In the genomic region with DNA sequence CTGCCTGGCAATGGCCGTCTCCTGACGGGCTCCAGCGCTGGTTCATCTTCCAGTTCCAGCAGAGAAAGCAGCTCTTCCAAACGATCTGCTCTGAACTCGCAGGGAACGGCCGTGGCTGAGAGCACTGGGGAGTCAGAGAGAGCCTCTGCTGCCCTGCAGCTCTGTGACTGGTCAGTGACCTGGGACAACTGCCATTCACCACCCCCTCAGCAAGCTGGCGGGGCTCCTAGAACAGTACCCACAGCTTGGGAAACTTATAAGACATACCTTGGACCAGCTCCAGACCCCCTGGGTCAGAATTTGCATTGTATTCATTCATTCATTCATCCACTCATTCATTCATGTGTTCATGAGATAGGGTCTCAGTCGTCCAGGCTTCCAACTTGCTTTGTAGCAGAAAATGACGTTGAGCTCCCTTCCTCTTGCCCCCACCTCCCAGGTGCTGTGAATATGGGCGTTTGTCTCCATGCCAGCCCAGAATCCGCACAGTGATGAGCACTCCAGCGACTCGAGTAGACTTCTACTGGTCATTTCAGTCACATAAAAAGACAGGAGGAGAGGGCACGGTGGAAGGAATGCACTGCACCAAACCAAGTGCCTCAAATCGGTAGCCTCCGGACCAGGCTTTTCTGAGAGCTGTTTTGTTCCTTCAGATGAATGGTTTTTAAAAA, we compare ENCODE assay signal across 16 mouse cellular contexts. TPM values are rescaled to one million over a fixed set of nuclear protein-coding genes. Genes with fewer than 3 reads are reported as not detected.
A peak's percentile ranks its signal among the peaks of the same experiment; 100 is the strongest.
DNase-seq lines count a peak whose midpoint lies in the region; ATAC-seq lines count a peak whose summit lies in the region.
"Had no signal": no experiment of that assay in that cellular context is flagged by ENCODE, and none has a peak within 500 bp of the region (broad histone marks: within the 10 kb centered on the region; RNA-seq: fewer than 3 reads in every experiment).

No protein-coding gene starts in this region.

- H3K27me3 ChIP-seq in hindbrain, embryonic 11.5 days (ENCODE audit: control insufficient read depth, insufficient read depth, low read length), result no peaks in the 10 kb centered on the region

- H3K27ac ChIP-seq in hindbrain, embryonic 11.5 days (ENCODE audit: low read depth, low read length), result peak overlapping the region; percentile 36; the same call in 1 of the 2 replicates
- H3K27ac ChIP-seq: gastrocnemius, adult 2 months; liver, embryonic 14.5 days had no signal

- ATAC-seq in hindbrain, embryonic 11.5 days (ENCODE audit: low FRiP score), result no peak
- ATAC-seq: CD4-positive, CD25-positive, alpha-beta regulatory T cell, adult 4 months; intestine, postnatal 0 days had no signal

- no peaks in the 10 kb centered on the region for H3K9me3 ChIP-seq in hindbrain, embryonic 11.5 days (ENCODE audit: control insufficient read depth, low read length)

- DNase-seq in kidney, postnatal 14 days, result peak; percentile 18
- DNase-seq in kidney, postnatal 36 days, result no peak
- peak; percentile 66 for DNase-seq in NIH3T3 (ENCODE audit: low read depth)
- peak; percentile 74 to 83 for DNase-seq in cerebellum, postnatal 14 days
- no peak for DNase-seq in hindbrain, embryonic 11.5 days (ENCODE audit: low spot score)
- DNase-seq in thymus, postnatal 36 days, result no peak
- no peak for DNase-seq in gastrocnemius, adult 8-10 months (ENCODE audit: low spot score in 2 of 2)
- DNase-seq: adrenal gland, postnatal 10 days; gastrocnemius, adult 2 months; kidney, postnatal 4 days; thymus, adult 18-20 months had no signal

- H3K4me1 ChIP-seq in hindbrain, embryonic 11.5 days (replicated peaks; ENCODE audit: control insufficient read depth, insufficient read depth, low read length), result no peaks in the 10 kb centered on the region

- H3K36me3 ChIP-seq in hindbrain, embryonic 11.5 days (ENCODE audit: control insufficient read depth, insufficient read depth, low read length), result no peaks in the 10 kb centered on the region

- whole genome bisulfite sequencing in hindbrain, embryonic 11.5 days, result 73% methylated on average over 17 of the region's 17 CpGs

- no peak overlapping the region for H3K4me2 ChIP-seq in hindbrain, embryonic 11.5 days (replicated peaks; ENCODE audit: low read depth, low read length)

- H3K4me3 ChIP-seq in hindbrain, embryonic 11.5 days (ENCODE audit: low read depth, low read length), result no peak overlapping the region
- H3K4me3 ChIP-seq: gastrocnemius, adult 2 months had no signal

- no peak overlapping the region for H3K9ac ChIP-seq in hindbrain, embryonic 11.5 days (ENCODE audit: low read depth, low read length)
- H3K9ac ChIP-seq: liver, embryonic 14.5 days had no signal

RNA-seq across cellular contexts. Expression of a gene that starts 15.4 kb away (rescaled TPM):
- 13.0 and 16.9 TPM in 2 replicates for polyA plus RNA-seq in hindbrain, embryonic 11.5 days (2014; fragmentation: Nextera tagmentation; extraction: Ambion mirVana)
- total RNA-seq in gastrocnemius, adult 8-10 months (2022), result under 1 TPM in 3 of 4 experiments, not detected in 1; 0.13 to 0.34 (median 0.27) TPM

RNA-seq across cellular contexts. Expression of a gene that starts 18.4 kb away (rescaled TPM):
- 12.8 and 14.1 TPM in 2 replicates for polyA plus RNA-seq in hindbrain, embryonic 11.5 days (2014; fragmentation: Nextera tagmentation; extraction: Ambion mirVana)
- 10 to 100 TPM; 10.1 to 13.4 (median 12.2) TPM for total RNA-seq in gastrocnemius, adult 8-10 months (2022)

RNA-seq across cellular contexts. Expression of a gene that starts 26.4 kb away (rescaled TPM):
- polyA plus RNA-seq in hindbrain, embryonic 11.5 days (2014; fragmentation: Nextera tagmentation; extraction: Ambion mirVana), result 10.8 and 12.5 TPM in 2 replicates
- under 1 TPM; 0.29 to 0.48 (median 0.36) TPM for total RNA-seq in gastrocnemius, adult 8-10 months (2022)

RNA-seq across cellular contexts. Expression of a gene that starts 28.0 kb away (rescaled TPM):
- 1.0 and 1.5 TPM in 2 replicates for polyA plus RNA-seq in hindbrain, embryonic 11.5 days (2014; fragmentation: Nextera tagmentation; extraction: Ambion mirVana)
- total RNA-seq in gastrocnemius, adult 8-10 months (2022), result 1 to 10 TPM; 2.4 to 3.1 (median 2.9) TPM

RNA-seq across cellular contexts. Expression of a gene that starts 28.2 kb away (rescaled TPM):
- 0.56 and 1.0 TPM in 2 replicates for polyA plus RNA-seq in hindbrain, embryonic 11.5 days (2014; fragmentation: Nextera tagmentation; extraction: Ambion mirVana)
- total RNA-seq in gastrocnemius, adult 8-10 months (2022), result not detected
- total RNA-seq: adrenal gland, postnatal 10 days; gastrocnemius, adult 2 months had no signal
- polyA plus RNA-seq: CD4-positive, CD25-positive, alpha-beta regulatory T cell, adult 4 months; heart, embryonic 16.5 days; neural tube, embryonic 11.5 days had no signal

Comparison
In these comparisons a context has a peak if more than half of its experiments do, and no peak if none do; other contexts are left out.
1. DNase-seq: peak in kidney, postnatal 14 days (single experiment), NIH3T3 (single experiment) and cerebellum, postnatal 14 days (2 of 2); none in kidney, postnatal 36 days (0 of 2), hindbrain, embryonic 11.5 days (single experiment), thymus, postnatal 36 days (0 of 2) and gastrocnemius, adult 8-10 months (0 of 2).